Mouse (Mus musculus) cortical plate, adult 2 months (tissue): ENCODE data around the gene Snx11.

Experiments
- CTCF ChIP-seq: fragments of 200-500 bp; IDR thresholded peaks from 2 replicates; pipeline ENCODE4 v1.5.1; 2011; ENCODE audit warnings: mild to moderate bottlenecking, control low read depth, low read length; ENCODE audit not compliant: insufficient read depth; ENCODE audit errors: extremely low read depth
- POLR2A ChIP-seq: fragments of 200-500 bp; IDR thresholded peaks from 2 replicates; pipeline ENCODE4 v1.6.1; 2011; ENCODE audit warnings: mild to moderate bottlenecking, low read length, control low read depth; ENCODE audit not compliant: insufficient read depth; ENCODE audit errors: extremely low read depth

DNA sequence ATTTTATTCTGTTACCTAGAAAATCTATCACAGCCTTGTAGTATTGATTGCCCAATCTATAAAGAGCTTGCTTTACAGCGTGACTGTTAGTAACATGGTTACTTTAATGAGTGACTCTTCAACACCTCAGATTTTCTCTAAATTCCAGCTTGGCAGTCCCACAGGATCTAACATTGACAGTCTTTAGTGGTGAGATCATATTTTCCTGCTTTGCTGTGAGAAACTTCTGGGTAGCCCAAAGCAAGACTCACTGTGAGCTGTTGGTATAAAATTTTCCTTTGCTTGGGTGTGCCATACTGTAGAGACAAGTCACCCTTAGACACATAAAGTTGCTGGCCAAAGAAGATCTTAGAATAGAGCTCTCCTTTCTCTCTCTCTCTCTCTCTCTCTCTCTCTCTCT is 51.5 kb downstream of the Snx11 start:
- TF ChIP-seq POLR2A (no peak), CTCF (no peak)
